Mouse (Mus musculus): ENCODE results near the gene Itga11.
"Not testable (repeated sequence)": the region's sequence is repeated elsewhere in the genome, so short reads cannot be mapped to it uniquely, and the experiment has no call there.

Gene Itga11

GRCm38 (mm10) chr9:62765346-62765745 lies 87.7 kb downstream of the Itga11 start:
- in situ Hi-C loops (cut with MboI, MseI): no loop called here

GRCm38 (mm10) chr9:62767464-62767863 lies 89.8 kb downstream of the Itga11 start:
- in situ Hi-C loops (cut with MboI, MseI): no loop called here

- in situ Hi-C loops (cut with MboI, MseI): no loop called here
These were observed 90.7 kb downstream of the Itga11 start for GRCm38 (mm10) chr9:62768361-62768760.

GRCm38 (mm10) chr9:62772746-62773145 lies 95.1 kb downstream of the Itga11 start:
- in situ Hi-C loops (cut with MboI, MseI): loop anchor here (5.0 kb wide), 1 partner anchor 480 kb away; no protein-coding TSS in a partner anchor

- in situ Hi-C loops (cut with MboI, MseI): no loop called here
These were observed 97.8 kb downstream of the Itga11 start for GRCm38 (mm10) chr9:62775464-62775863.

GRCm38 (mm10) chr9:62777461-62777860 lies 99.8 kb downstream of the Itga11 start:
- in situ Hi-C loops (cut with MboI, MseI): no loop called here

- in situ Hi-C loops (cut with MboI, MseI): no loop called here
These were observed 101.1 kb downstream of the Itga11 start for GRCm38 (mm10) chr9:62778721-62779120.

- in situ Hi-C loops (cut with MboI, MseI): no loop called here
These were observed 104.3 kb downstream of the Itga11 start for GRCm38 (mm10) chr9:62781965-62782364.

GRCm38 (mm10) chr9:62782976-62783781 lies 105.6 kb downstream of the Itga11 start:
- in situ Hi-C loops (cut with MboI, MseI): no loop called here

- in situ Hi-C loops (cut with MboI, MseI): no loop called here
These were observed 106.6 kb downstream of the Itga11 start for GRCm38 (mm10) chr9:62784233-62784632.

GRCm38 (mm10) chr9:62786721-62787120 lies 109.1 kb downstream of the Itga11 start:
- in situ Hi-C loops (cut with MboI, MseI): no loop called here

- in situ Hi-C loops (cut with MboI, MseI): no loop called here
These were observed 112.2 kb downstream of the Itga11 start for GRCm38 (mm10) chr9:62789856-62790255.

GRCm38 (mm10) chr9:62799218-62799617 lies 121.6 kb downstream of the Itga11 start:
- in situ Hi-C loops (cut with MboI, MseI): not testable (repeated sequence)

GRCm38 (mm10) chr9:62810095-62810494 lies 132.5 kb downstream of the Itga11 start:
- in situ Hi-C loops (cut with MboI, MseI): no loop called here

- in situ Hi-C loops (cut with MboI, MseI): no loop called here
These were observed 133.2 kb downstream of the Itga11 start for GRCm38 (mm10) chr9:62810543-62811515.

GRCm38 (mm10) chr9:62811516-62812121 lies 134.0 kb downstream of the Itga11 start, which contains the start of gene Fem1b:
Gene Fem1b (minus strand): TSS chr9:62811934.
- in situ Hi-C loops (cut with MboI, MseI): no loop called here

GRCm38 (mm10) chr9:62812216-62813049 lies 134.8 kb downstream of the Itga11 start:
- in situ Hi-C loops (cut with MboI, MseI): no loop called here

GRCm38 (mm10) chr9:62814751-62815150 lies 137.1 kb downstream of the Itga11 start:
- in situ Hi-C loops (cut with MboI, MseI): no loop called here

GRCm38 (mm10) chr9:62816323-62817098 lies 138.9 kb downstream of the Itga11 start:
- in situ Hi-C loops (cut with MboI, MseI): no loop called here

- in situ Hi-C loops (cut with MboI, MseI): no loop called here
These were observed 139.5 kb downstream of the Itga11 start for GRCm38 (mm10) chr9:62817099-62817571.

Data from regulatory T cell (primary cell).